Mouse (Mus musculus) ovary, adult 18-20 months (tissue): ENCODE measurements at regions not wholly inside any gene's neighbourhood (a gene's known extent, or its start where the extent isn't known, plus 50 kb on each side); places are given as distances from the start of the nearest gene placed in this dataset.
A peak's percentile ranks its signal among the peaks of the same experiment; 100 is the strongest.
"Not testable (repeated sequence)": the region's sequence is repeated elsewhere in the genome, so short reads cannot be mapped to it uniquely, and the experiment has no call there.

Experiments used
- DNase-seq: peaks from one replicate; pipeline ENCODE4 v3.0.0; 2022; ENCODE audit warnings: low spot score, mixed read lengths

DNA sequence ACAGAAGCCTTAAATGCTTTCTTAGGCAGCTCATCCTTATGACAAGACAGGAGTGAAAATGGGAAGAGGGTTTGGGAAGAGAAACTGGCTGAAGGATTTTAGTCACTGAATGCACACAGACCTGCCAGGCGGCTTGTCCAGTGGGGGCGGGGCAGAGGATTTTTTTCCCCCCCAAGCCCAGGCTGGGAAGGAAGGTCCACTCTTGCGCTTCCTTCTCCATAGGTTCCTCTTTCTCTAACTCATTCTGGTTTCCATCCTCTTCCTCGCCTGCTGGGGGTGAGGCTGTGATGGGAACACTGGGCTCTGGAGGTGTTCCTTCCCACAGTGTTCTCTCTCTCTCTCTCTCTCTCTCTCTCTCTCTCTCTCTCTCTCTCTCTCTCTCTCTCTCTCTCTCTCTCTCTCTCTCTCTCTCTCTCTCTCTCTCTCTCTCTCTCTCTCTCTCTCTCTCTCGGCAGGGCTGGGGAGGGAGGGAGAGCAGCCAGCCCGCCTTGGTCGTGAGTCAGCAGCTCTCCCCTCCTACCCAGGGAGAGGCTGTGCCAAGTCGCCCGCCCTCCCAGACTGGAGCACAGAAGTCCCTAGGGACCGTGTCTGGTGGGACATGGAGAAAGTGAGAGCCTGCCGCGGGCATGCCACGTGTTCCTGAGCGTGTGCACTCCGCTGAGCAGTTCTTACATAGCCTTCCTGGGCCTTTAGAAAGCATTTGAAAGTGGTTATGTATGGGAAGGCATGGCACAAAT is 150.0 kb downstream of the Kcnrg start:
- DNase-seq: peak; percentile 71

DNA sequence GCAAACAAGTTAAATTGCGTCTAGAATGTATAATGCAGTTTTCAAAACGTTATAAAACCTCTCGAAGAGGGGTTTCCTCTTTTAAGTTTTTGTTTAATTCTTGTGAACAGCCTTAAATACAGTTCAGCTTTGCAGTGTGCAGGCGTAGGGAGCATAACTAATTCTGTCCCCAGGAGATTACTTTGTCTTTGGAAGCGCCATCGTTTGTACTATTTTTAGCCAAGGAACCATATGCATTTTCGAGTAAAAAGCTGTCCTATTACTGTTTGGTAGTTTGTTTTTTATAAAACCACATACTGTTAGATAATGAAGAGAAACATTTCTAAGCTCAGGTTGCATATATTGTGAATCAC is 150.5 kb downstream of the Kcnrg start:
- no peak for DNase-seq

DNA sequence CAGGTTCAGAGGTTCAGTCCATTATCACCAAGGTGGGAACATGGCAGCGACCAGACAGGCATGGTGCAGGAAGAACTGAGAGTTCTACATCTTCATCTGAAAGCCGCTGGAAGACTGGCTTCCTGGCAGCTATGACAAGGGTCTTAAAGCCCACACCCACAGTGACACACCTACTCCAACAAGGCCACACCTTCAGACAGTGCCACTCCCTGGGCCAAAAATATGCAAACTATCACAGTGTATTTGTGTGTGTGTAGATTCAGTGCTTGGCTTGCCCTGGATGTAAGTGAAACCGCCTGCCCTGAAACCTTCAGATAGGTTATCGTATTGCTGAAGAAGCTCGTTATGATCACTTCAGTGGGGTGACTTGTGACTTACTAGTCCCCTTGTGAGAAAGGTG is 151.3 kb downstream of the Kcnrg start:
- no peak for DNase-seq

DNA sequence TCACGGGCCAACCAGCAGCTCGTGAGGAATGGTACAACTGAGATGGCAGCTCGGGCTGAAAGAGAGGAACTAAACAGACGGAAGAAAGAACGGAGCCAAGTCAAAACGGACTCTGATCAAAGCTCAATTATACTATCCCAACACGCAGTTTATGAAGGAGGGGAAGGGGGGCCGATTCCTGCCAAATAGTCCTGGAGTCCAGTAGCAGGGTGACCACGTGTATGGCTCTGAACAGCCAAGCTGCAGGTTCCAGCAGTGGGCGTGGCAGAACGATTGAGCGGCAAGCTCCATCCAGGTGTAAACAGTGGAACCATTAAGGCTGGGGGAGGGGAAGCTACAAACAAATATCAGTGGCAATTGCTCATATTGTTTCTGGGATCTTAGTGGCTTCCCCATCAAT is 152.9 kb downstream of the Kcnrg start:
- DNase-seq: not testable (repeated sequence)

DNA sequence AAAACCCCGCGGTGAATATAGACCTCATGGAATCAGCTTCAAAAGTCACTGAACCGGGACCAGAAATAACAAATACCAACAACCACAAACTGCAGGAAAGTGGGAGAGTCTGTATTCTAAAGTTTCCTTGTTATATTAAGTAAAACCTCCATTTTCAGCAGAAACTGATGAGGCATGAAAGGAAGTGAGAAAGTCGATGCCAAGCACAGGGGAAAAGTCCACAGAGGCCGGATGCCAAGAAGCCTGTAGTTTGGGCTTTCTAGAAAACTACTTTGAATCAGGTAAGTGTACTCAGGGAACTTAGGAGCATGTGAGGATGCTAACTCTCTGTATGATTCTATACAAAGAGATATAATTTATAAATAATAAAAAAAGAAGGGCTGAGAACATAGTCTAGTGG is 154.8 kb downstream of the Kcnrg start:
- DNase-seq: no peak

DNA sequence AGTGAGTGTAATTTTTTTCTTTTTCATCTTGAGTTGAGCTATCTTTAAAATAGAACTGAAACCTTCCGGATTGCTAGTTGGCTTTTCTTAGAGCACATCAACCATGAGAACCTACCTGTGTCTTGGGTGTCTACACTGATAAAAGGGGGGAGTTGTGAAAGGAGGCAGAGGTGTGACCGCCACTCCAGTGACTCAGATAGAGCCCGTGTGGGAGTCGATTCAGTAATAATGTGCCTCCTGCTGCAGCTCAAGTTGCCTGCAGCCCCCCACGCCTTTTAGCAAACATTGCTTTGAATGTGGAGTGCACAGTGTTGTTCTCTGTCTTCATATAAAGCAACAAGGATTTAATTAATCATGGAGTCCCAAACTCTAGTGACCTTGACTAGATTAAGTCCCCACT is 162.6 kb downstream of the Kcnrg start:
- DNase-seq: no peak

DNA sequence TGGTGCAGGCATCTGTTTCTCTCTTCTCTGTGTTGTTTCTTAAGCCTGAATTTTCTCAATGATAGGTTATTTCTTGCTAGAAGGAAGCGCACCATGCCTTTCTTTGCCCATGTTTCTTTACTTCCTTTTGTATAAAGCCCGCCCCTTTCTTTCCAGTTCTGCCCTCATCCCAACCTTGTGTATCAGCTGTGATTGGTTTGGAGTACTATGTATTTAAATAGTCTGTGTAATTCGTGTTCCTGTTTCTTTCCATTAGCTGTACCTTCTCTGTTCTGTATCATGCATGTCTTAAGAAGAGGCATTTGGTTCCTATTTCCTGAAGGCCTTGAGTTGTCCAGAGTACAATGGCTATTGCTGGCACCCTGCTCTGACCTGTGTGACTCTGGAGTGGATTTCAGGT is 166.9 kb downstream of the Kcnrg start:
- DNase-seq: no peak

DNA sequence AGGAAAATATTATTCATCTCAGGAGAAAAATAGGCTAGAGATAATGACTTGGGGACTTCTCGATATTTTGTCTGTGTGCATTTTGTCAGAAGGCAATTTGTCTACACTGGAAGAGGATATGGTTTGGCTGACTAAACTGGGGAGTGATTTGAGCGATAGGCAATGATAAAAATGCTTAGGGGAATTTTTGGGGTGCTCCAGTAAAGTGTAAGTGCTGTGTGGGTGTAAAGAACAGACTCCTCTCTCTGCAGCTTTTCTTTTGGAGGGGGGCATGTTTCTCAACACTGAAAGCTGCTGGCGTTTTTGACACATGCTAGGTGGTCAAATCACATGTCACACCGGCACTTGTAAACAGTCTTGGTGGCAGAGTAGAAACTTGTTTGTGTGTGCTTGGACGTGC is 171.4 kb downstream of the Kcnrg start:
- DNase-seq: no peak

DNA sequence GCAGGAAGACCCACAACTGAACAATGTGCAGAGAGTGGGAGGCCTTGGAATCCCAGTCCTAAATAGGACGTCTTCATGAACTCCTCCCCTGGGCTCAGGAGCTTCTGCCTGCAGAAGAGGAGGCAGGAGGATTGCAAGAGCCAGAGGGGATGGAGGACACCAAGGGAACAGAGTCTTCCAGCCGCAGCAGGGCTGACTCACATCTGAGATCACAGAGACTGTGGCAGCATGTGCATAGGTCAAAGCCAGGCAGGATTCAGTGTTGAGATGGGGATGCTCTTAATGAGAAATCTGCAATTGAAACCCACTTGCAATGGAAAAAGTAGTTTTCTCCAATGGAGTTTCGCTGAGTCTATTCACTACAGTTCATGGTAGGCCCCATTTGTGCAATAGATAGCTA is 175.9 kb downstream of the Kcnrg start:
- no peak for DNase-seq

DNA sequence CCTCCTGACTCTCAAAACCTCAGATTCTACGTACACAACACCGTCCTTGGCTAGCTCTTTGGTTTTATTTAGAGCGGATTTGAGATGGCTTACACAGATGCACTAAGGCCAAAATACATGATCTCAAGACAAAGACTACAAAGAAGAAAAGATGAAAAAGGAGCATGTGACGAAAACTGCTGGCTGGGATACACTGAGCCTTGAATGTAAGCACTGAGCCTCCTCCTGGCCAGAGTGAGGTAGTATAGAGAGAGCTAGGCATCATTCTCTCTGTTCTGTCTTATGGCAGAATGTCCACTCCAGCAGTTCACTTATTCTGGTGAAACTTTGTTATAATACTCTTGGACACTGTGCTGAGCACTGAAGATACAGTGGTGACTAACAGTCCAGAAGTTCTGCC is 177.4 kb downstream of the Kcnrg start:
- no peak for DNase-seq

DNA sequence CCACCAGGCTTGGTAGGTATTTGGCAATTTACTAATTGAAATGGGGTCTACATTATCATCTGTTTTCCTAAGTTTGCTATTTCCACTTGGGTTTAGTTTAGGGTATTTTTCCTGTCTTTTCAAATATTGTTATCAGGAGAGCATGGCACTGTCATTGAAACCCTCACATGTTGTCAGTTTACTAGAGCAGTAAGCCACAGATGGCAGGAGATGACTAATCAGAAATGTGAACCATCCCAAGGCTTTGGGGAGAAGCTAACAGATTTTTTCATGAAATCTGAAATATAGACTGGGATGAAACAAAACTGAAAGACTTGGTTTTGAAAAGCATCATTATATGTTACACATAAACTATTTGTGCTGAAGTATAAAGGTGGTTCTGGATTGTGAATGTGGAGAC is 178.8 kb downstream of the Kcnrg start:
- no peak for DNase-seq

DNA sequence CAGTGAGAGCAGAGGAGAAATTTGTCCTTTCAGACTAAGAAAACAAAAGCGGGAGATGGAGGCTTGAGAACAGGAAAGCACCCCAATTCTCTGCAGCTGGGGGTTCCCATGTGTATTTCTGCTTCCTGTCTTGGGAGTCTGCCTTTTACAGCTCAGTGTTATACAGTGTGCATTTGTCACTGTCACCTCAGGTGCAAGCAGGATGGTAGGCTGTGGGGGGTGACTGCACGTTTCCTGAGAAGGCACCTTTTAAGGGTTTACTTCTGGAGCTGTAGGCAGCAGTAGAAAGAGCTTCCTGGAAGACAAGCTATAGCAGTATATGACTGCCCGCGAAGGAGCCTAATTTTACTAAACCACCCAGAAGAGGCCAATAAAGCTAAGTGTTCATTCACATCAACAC is 180.5 kb downstream of the Kcnrg start:
- no peak for DNase-seq

DNA sequence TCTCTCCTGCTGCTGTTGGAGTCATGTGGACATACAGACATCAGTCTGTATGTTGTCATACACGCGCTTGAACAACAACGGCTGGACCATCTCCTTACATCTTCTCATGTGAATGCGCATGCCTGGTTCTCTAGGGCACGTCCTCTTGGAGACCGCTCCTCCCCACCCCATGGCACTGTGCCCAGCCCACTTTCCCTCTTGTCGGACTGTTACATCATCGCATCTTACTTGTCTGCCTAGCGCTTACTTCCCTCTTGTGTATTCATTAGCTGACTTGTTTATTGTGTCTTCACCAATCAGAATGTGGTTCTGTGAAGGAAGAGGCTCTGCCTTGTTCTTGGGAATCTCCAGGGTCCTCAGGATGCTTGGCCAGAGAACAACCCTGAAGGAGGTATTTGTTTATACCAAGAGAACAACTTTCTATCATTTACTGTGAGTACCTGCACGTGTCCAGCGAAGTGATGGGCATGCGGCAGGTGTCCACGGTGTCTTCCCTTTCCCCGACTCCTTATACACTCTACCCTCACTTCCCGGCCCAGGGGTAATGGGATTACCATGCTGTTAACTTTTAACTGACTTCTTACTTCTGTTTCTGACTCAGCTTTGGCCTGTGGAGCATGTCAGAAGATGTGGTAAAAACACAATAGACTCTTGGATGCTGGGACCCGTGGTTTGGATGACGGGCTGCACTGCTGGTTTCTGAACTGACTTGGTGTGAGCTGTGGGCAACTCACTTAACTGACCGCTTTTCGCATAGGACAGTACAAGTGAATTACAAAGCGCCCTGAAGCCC is 181.9 kb downstream of the Kcnrg start:
- no peak for DNase-seq

DNA sequence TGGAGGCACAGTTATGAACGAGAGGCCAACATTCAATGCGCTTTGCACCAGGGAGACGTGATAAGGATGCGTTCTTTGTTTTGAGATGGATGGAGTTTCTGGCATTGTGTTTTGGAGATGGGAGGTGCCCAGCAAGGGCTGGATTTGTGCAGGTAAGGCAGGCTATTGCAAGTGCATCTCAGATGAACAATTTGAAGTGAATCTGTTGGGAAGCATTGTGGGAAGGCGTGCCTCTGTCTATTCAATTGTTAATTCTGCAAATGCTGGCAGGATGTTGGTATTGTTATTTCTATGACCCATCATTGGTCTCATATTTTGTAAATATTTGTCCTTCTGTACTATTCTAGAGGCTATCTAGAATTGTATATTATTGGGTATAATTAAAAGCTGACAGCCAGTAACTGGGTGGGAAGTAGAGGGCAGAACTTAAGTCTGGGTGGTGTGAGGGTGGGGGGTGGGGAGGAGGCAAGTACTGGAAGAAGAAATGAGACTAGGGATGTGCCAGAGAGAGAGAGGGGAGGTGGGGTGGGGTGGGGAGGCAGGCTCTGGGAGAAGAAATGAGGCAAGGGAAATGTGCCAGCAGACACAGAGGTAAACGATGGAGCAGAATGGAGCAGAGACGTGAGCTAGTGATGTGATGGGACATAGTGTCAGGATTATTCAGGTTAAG is 188.9 kb downstream of the Kcnrg start:
- DNase-seq: no peak

DNA sequence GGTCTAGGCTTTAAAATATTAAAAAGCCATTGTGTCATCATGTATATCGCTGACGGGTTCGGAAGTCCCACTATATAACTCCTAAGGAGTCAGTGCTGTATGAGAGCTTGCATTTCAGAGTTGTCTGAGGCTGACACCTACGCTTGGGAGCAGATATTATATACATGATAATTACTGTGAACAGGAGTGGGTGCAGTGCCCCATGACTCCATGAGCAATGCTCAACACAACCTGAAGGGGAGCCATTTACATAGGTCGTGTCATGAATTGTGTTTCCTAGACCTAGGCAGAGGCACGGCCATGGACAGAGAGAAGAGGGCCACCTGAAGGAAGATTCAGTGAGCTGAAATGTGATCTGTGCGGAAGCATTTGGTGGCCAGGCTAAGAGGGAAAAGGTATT is 189.4 kb downstream of the Kcnrg start:
- no peak for DNase-seq

DNA sequence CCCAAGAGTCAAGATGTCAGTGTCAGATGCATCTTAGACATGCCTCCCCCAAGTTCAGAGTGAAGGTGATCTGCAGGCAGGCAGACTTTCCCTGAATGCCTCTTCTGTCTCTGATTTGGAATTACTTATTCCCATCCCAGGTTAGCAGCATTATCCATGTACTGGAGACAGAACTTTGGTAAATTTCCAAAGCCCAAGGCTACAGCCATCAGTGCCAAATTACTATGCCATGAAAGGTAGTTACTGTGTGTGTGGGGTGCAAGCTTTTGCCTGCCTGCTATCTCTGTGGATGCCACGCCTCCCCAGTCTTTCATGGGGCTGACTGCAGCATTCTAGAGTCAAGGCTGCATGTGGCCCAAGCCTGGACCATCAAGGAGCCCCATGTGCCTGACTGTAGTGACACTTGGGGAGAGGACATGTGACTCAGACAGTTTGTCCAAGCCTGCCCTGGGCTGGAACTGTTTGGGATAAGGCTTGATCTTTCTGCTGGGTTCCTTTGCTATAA is 196.2 kb downstream of the Kcnrg start:
- DNase-seq: no peak

DNA sequence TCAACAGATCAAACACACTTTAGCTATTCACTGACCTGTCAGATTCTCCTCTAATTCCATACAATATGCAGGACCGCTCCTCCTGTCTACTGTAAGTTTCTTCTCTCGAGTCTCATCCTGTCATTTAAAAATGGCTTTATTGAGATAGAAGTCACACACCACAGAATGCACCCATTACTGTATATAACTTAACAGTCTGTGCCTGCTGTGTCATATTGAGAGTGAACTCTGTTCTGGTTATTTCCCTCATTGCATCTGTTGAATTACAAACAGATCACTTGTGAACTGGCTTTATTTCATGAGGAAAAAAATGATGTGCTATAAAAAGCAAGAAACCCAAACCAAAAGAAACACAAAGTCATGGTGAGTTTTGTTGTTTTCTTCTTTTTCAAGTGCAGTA is 198.2 kb downstream of the Kcnrg start:
- DNase-seq: no peak

DNA sequence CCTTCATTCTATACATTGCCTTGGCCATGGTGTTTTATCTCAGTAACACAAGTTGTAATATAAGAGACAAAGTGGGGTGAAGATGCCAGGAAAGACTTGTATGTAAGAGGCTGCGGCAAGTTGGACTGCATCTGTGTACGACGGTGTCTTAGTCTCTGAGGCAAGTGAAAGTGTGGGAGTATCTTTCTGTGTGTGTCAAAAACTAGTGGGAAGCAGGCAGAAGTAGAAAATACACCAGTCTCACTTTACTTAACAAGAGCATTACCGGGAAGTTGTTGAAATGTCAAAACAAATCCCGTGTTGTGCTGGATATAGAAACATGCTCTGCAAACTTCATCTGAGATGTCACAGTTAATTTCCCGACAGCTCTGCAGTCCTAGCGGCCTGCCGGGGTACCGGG is 200.9 kb downstream of the Kcnrg start:
- DNase-seq: no peak

DNA sequence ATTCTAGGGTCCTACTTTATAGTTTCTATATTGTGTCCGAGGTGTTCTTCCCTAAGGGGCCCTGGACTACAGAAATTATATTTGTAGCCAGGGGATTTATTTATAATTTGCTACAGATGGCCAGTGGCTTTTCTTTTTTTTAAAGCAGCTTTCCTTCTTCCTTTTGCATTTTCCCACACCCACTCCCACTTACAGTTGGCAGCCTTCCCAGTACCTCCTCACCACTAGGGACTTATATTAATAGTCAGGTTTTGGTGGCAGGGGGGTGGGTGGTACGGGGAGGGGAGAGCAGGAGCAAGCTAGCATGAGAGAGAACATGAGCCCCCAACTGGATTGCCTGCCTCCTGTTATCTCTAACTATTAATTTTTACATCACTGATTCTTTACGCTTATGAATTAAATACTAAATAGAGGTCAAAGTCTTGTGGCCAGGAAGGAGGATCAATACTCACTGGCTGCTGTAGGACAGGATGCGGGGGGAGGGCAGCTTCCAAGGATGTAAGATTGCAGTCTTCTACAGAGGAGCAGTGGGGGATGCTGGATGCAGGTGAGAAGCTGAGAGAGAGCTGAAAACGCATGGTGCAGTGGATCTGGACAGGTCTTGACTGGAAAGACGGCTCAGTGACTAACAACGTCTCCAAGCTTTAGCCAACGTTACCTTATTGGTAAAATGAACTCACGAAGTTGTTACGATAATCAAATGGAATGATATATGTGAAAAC is 202.6 kb downstream of the Kcnrg start:
- DNase-seq: no peak

DNA sequence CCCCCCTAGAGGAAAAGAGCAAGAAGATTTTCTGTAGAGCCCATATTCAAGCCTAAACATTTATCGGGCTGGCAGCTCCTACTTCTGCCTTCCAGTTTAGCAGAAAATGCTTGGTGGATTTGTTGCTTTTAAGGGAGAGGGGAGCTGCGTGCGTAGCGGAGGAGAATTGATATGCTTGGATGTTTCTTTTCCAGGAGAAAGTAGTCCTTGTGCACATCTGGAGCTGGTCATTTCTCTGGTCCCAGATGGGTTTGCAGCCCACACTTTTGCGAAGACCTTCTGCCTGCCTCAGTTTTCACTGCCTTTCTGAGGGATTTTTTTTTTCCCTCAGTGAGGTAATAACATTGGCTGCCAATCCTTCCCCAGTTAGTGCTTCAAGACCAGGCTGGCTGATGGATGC is 203.6 kb downstream of the Kcnrg start:
- no peak for DNase-seq

DNA sequence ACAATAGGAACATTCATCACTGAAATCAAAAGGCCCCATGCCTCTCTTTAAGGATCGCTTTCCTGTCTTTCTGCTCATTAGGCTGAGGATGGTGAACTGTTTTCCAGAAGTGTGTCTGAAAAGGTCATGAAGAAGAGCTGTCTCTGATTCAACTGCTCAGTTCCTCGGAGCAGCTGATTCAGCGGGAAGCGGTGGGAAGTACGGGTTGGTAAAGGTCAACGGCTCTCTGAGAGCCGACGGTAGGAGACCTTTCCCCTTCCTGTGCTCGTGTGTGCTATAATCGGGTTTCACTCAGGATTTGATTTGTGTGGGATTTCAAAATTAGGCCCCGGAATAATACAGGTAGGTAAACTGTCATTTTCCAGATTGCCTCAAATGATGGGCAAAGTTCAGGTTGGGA is 210.5 kb downstream of the Kcnrg start:
- DNase-seq: no peak

DNA sequence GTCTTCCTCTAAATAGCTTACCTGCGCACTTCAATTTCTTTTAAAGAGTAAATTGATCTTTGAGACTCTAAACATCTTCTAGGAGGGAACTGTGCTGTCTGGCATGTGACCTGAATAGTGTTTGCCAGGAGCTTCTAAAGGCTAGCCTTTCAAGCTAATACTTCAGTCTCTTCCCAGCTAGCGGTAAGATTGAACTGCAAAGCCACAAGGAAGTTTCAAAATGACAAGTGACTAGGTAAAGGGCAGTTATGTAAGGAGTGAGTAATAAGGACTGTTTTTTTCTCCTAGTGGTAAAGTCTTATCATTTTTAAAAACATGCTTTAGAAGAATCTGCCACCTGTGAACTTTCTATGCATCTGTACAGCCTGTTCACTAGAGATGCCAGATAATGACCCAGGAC is 211.1 kb downstream of the Kcnrg start:
- DNase-seq: no peak

DNA sequence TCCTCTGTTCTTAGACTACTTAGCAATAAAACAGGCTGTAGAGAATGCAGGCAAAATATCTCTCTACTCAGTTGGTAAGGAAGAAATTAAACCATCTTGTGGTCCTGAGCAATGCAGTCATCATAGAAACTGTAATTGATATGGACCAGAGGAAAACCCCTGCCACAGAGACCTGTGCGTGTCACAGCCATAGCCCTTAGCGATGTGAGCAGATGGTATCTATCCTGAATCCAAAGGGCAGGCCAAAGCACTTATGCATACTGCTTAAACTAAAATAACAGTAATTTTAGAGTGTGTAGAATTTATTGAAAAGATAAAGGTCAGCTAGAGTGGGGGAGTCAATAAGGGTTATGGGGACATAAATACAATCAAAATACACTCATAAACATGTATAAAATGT is 212.0 kb downstream of the Kcnrg start:
- no peak for DNase-seq
